Comparison of ENCODE assay signal across 24 mouse cellular contexts in genomic region chr2:3191149-3191548, GRCm38 (mm10).
DNase-seq lines count a peak whose midpoint lies in the region; ATAC-seq and TF ChIP-seq lines count a peak whose summit lies in the region.
"Had no signal": no experiment of that assay in that cellular context is flagged by ENCODE, and none has a peak within 500 bp of the region (broad histone marks: within the 10 kb centered on the region; RNA-seq: fewer than 3 reads in every experiment).

No protein-coding gene starts in this region.

- 0 out of 2 replicates have a peak, but pooled peaks cover 6% of the 10 kb centered on the region for H3K4me1 ChIP-seq in liver, embryonic 12.5 days
- no peaks in the 10 kb centered on the region; the same call in 1 of the 2 replicates for H3K4me1 ChIP-seq in liver, postnatal 0 days (ENCODE audit: insufficient read depth)
- H3K4me1 ChIP-seq in lung, embryonic 15.5 days = no peaks in the 10 kb centered on the region
- H3K4me1 ChIP-seq in liver, embryonic 16.5 days (ENCODE audit: control insufficient read depth, low read depth, low read length) = no peaks in the 10 kb centered on the region; the same call in 1 of the 2 replicates
- H3K4me1 ChIP-seq: forebrain, embryonic 15.5 days; hindbrain, embryonic 15.5 days had no signal

- H3K27ac ChIP-seq in liver, embryonic 12.5 days = no peak overlapping the region
- H3K27ac ChIP-seq in liver, postnatal 0 days (ENCODE audit: low read depth) = no peak overlapping the region
- H3K27ac ChIP-seq in lung, embryonic 15.5 days = no peak overlapping the region
- no peak overlapping the region for H3K27ac ChIP-seq in liver, embryonic 16.5 days (ENCODE audit: low read length)
- H3K27ac ChIP-seq: forebrain, embryonic 10.5 days; forebrain, embryonic 15.5 days; heart, adult 2 months; heart, embryonic 10.5 days; heart, embryonic 13.5 days; hindbrain, embryonic 15.5 days had no signal

- H3K9me3 ChIP-seq in liver, embryonic 12.5 days (replicated peaks) = no peaks in the 10 kb centered on the region
- no peaks in the 10 kb centered on the region for H3K9me3 ChIP-seq in liver, postnatal 0 days (ENCODE audit: low read length)
- no peaks in the 10 kb centered on the region for H3K9me3 ChIP-seq in lung, embryonic 15.5 days
- H3K9me3 ChIP-seq in liver, embryonic 16.5 days (replicated peaks; ENCODE audit: control insufficient read depth, low read length) = no peaks in the 10 kb centered on the region
- H3K9me3 ChIP-seq: forebrain, embryonic 10.5 days; forebrain, embryonic 15.5 days; G1E; heart, embryonic 10.5 days; heart, embryonic 13.5 days; hindbrain, embryonic 15.5 days had no signal

- 76% methylated on average over 6 of the region's 6 CpGs for WGBS in liver, embryonic 12.5 days (ENCODE audit: insufficient replicate concordance)
- 68% methylated on average over 6 of the region's 6 CpGs for WGBS in liver, postnatal 0 days (ENCODE audit: insufficient replicate concordance)
- WGBS in lung, embryonic 15.5 days = 71% methylated on average over 6 of the region's 6 CpGs
- 70% methylated on average over 6 of the region's 6 CpGs for WGBS in liver, embryonic 16.5 days (ENCODE audit: insufficient replicate concordance)

- ATAC-seq in liver, embryonic 12.5 days = peak; percentile 44; the same call in 1 of the 2 replicates
- ATAC-seq in liver, postnatal 0 days = no peak
- ATAC-seq in lung, embryonic 15.5 days (ENCODE audit: borderline replicate concordance, extremely low read depth, low FRiP score, low TSS enrichment) = 0 out of 2 replicates have a peak, but pooled peaks have one; percentile 32
- ATAC-seq in liver, embryonic 16.5 days (ENCODE audit: low read depth) = peak; percentile 56
- ATAC-seq: forebrain, embryonic 15.5 days; Patski had no signal

- DNase-seq in liver, postnatal 0 days = no peak
- no peak for DNase-seq in lung, postnatal 36 days
- no peak for DNase-seq in gastrocnemius, postnatal 36 days
- DNase-seq: adrenal gland, postnatal 10 days; adrenal gland, postnatal 36 days; B cell, adult 2 months; cerebellum, adult 18-20 months; cerebellum, adult 9-10 months; cerebellum, postnatal 14 days; gastrocnemius, postnatal 25 days; heart, adult 2 months; heart, postnatal 14 days; heart, postnatal 4 days had no signal

- no peaks in the 10 kb centered on the region for H3K36me3 ChIP-seq in liver, embryonic 12.5 days
- H3K36me3 ChIP-seq in liver, postnatal 0 days (replicated peaks; ENCODE audit: insufficient read depth, low read length) = no peaks in the 10 kb centered on the region
- peaks cover 12% of the 10 kb centered on the region; the same call in 1 of the 2 replicates for H3K36me3 ChIP-seq in lung, embryonic 15.5 days
- H3K36me3 ChIP-seq in liver, embryonic 16.5 days (ENCODE audit: control insufficient read depth, insufficient read depth) = no peaks in the 10 kb centered on the region
- H3K36me3 ChIP-seq: G1E had no signal

- TF ChIP-seq EP300 in liver, postnatal 0 days (IDR thresholded peaks at IDR 0.05; ENCODE audit: low read depth) = no peak

- no peaks in the 10 kb centered on the region for H3K27me3 ChIP-seq in liver, embryonic 12.5 days (replicated peaks)
- H3K27me3 ChIP-seq in liver, postnatal 0 days (ENCODE audit: insufficient read depth, low read length) = no peaks in the 10 kb centered on the region
- no peaks in the 10 kb centered on the region for H3K27me3 ChIP-seq in lung, embryonic 15.5 days
- no peaks in the 10 kb centered on the region for H3K27me3 ChIP-seq in liver, embryonic 16.5 days (ENCODE audit: control insufficient read depth, insufficient read depth, low read depth, low read length)
- H3K27me3 ChIP-seq: CH12.LX; forebrain, embryonic 15.5 days; heart, embryonic 13.5 days; hindbrain, embryonic 15.5 days; Patski had no signal

- H3K4me3 ChIP-seq in liver, embryonic 12.5 days = no peak overlapping the region
- H3K4me3 ChIP-seq in liver, postnatal 0 days (ENCODE audit: low read depth, low read length) = no peak overlapping the region
- H3K4me3 ChIP-seq in lung, embryonic 15.5 days = no peak overlapping the region
- H3K4me3 ChIP-seq in liver, embryonic 16.5 days (ENCODE audit: low read depth, low read length) = no peak overlapping the region
- H3K4me3 ChIP-seq: forebrain, embryonic 10.5 days; forebrain, embryonic 15.5 days; heart, adult 2 months; heart, embryonic 10.5 days; heart, embryonic 13.5 days; hindbrain, embryonic 15.5 days had no signal

- no peak overlapping the region for H3K4me2 ChIP-seq in liver, embryonic 12.5 days
- H3K4me2 ChIP-seq in liver, postnatal 0 days (ENCODE audit: low read depth, low read length) = no peak overlapping the region
- H3K4me2 ChIP-seq in lung, embryonic 15.5 days = no peak overlapping the region
- H3K4me2 ChIP-seq in liver, embryonic 16.5 days (ENCODE audit: low read depth, low read length) = no peak overlapping the region
- H3K4me2 ChIP-seq: forebrain, embryonic 15.5 days; heart, embryonic 13.5 days; hindbrain, embryonic 15.5 days had no signal

- TF ChIP-seq CTCF in liver, postnatal 0 days (IDR thresholded peaks at IDR 0.05; ENCODE audit: low read depth) = no peak

- H3K9ac ChIP-seq in liver, embryonic 12.5 days = no peak overlapping the region
- no peak overlapping the region for H3K9ac ChIP-seq in liver, postnatal 0 days (replicated peaks)
- H3K9ac ChIP-seq in lung, embryonic 15.5 days = no peak overlapping the region
- H3K9ac ChIP-seq in liver, embryonic 16.5 days (ENCODE audit: low read depth, low read length) = no peak overlapping the region
- H3K9ac ChIP-seq: forebrain, embryonic 15.5 days; heart, embryonic 13.5 days; hindbrain, embryonic 15.5 days had no signal

- intact Hi-C loops in gastrocnemius, postnatal 36 days (cut with DNase I) = no loop called here
